Mouse (Mus musculus) kidney, adult 2 months (tissue): ENCODE data around the gene Mill2. TPM values are rescaled to one million over a fixed set of nuclear protein-coding genes. Genes with fewer than 3 reads are reported as not detected.
A peak's percentile ranks its signal among the peaks of the same experiment; 100 is the strongest.
"Not testable (repeated sequence)": the region's sequence is repeated elsewhere in the genome, so short reads cannot be mapped to it uniquely, and the experiment has no call there.

Experiments used
- DNase-seq: peaks from one replicate; pipeline ENCODE4 v3.0.0; 2021
- H3K27ac ChIP-seq: fragments of 200-500 bp; 2 replicates; pipeline ENCODE4 v1.5.1; 2012; ENCODE audit warnings: low read depth, low read length, control low read depth, inconsistent platforms; ENCODE audit not compliant: insufficient read depth
- H3K27me3 ChIP-seq: fragments of 200-500 bp; replicated peaks from 2 replicates; pipeline ENCODE4 v1.6.1; 2012; ENCODE audit warnings: mild to moderate bottlenecking, moderate library complexity, low read length, inconsistent platforms; ENCODE audit not compliant: control insufficient read depth, insufficient read depth
- H3K36me3 ChIP-seq: fragments of 200-500 bp; 2 replicates; pipeline ENCODE4 v1.6.1; 2012; ENCODE audit warnings: mild to moderate bottlenecking, moderate library complexity, low read length, inconsistent platforms; ENCODE audit not compliant: control insufficient read depth, insufficient read depth
- H3K4me1 ChIP-seq: fragments of 200-500 bp; 2 replicates; pipeline ENCODE4 v1.6.1; 2011; ENCODE audit warnings: low read length; ENCODE audit not compliant: control insufficient read depth, insufficient read depth
- H3K4me3 ChIP-seq: fragments of 200-500 bp; 2 replicates; pipeline ENCODE4 v1.5.1; 2011; ENCODE audit warnings: mild to moderate bottlenecking, low read depth, low read length, control low read depth; ENCODE audit not compliant: insufficient read depth
- CTCF ChIP-seq: fragments of 200-500 bp; conservative IDR thresholded peaks from 2 replicates; pipeline ENCODE4 v1.5.1; 2011; ENCODE audit warnings: low read depth, mild to moderate bottlenecking, control low read depth, low read length, moderate library complexity, mixed read lengths; ENCODE audit not compliant: insufficient read depth, insufficient read length
- POLR2A ChIP-seq: fragments of 200-500 bp; IDR thresholded peaks from one replicate; pipeline ENCODE4 v1.6.1; 2011; ENCODE audit warnings: low read depth, low read length, control low read depth
- WGBS: fragments of 180-500 bp; shearing (Covaris S2); methylation state at CpG from one replicate; pipeline ENCODE4 v1.1.7; 2018; 5-methylcytosine and 5-hydroxymethylcytosine counted together
- polyA plus RNA-seq: library from polyadenylated mRNA; depleted of rRNA; stranded (reverse); fragments of >200 nt; gene quantifications from 2 replicates; pipeline ENCODE4 v1.2.3, GENCODE M21; 2012

The Mill2 gene
- polyA plus RNA-seq, 1 experiment = 4.8 TPM

DNA sequence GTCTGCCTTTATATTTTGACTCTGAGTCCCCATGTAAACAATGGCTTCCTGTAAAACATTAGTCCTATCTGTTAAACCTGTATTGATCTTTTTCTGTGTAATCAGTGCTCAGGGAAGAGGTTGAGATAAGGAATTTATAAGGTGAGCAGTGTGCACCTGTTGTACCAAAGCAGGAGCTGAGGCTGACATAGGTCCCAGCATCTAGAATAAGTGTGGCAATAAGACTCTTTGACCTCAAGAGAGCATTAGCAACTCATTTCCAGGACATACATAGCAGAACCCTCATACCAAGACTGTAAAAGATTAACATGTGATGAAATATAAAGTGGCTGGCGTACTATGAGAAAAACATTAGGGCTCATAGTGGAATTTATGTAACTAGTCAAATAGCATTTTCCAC lies 8.6 kb downstream of the Mill2 start:
- 64% methylated on average over 1 of the region's 1 CpGs for WGBS
- no peak for TF ChIP-seq CTCF
- TF ChIP-seq POLR2A = no peak
- Histone ChIP-seq H3K4me1 (no peaks in the 10 kb centered on the region), H3K27me3 (no peaks in the 10 kb centered on the region), H3K4me3 (no peak overlapping the region), H3K27ac (no peak overlapping the region), H3K36me3 (no peaks in the 10 kb centered on the region)
- DNase-seq = no peak

DNA sequence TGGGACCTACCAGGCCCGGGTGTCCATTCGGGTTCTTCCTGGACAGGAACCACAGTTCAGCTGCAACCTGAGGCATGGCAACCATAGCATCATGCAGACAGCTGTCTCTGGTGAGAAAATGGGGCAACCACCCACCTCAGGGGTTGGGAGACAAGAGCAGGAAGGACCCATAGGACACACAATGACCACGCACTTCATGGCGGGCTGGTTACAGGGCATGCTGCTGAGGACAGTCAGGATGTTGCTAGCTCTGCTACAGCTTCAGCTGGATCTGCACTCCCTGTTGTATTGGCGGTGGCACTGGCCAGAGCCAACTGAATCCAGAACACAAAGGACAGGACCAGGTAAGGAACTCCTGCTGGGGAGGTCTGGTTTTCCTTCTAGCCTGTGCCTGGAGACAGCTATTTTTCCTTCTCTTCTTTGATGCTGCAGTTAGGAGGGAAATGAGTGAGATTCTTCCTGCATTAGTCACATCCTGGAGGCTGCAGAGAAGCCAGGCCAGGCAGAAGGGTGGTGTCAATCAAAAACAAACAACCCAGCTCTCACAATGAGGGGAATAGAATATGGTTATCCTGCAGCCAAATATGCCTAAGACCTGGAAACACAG lies 18.6 kb downstream of the Mill2 start:
- Histone ChIP-seq H3K4me1 (no peaks in the 10 kb centered on the region), H3K36me3 (no peaks in the 10 kb centered on the region), H3K4me3 (no peak overlapping the region), H3K27me3 (no peaks in the 10 kb centered on the region), H3K27ac (no peak overlapping the region; the same call in 1 of the 2 replicates)
- TF ChIP-seq CTCF (no peak), POLR2A (no peak)
- peak; percentile 66 for DNase-seq
- 77% methylated on average over 5 of the region's 5 CpGs for WGBS

DNA sequence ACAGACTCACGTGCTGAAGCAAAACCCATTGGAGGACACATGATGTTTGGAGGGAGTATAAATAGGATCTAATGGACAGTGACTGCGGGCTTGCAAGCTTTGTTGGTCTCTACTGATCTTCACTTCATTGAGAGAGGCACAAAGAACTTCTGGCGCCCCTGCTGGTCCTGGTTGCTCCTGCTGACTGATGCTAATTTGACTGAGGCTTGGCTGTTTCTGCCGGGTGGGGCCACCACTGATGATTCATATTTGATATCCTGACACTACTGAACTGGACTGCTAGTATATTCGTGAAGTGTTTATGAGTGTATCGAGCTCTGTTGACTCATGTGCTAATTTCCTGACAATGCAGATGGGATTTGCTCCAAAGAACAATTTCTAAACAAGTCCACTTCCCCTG lies 23.0 kb downstream of the Mill2 start:
- Histone ChIP-seq H3K4me3 (no peak overlapping the region), H3K36me3 (no peaks in the 10 kb centered on the region), H3K27me3 (no peaks in the 10 kb centered on the region), H3K4me1 (no peaks in the 10 kb centered on the region), H3K27ac (no peak overlapping the region)
- no peak for DNase-seq
- WGBS = 79% methylated on average over 6 of the region's 6 CpGs
- TF ChIP-seq POLR2A (no peak), CTCF (no peak)

DNA sequence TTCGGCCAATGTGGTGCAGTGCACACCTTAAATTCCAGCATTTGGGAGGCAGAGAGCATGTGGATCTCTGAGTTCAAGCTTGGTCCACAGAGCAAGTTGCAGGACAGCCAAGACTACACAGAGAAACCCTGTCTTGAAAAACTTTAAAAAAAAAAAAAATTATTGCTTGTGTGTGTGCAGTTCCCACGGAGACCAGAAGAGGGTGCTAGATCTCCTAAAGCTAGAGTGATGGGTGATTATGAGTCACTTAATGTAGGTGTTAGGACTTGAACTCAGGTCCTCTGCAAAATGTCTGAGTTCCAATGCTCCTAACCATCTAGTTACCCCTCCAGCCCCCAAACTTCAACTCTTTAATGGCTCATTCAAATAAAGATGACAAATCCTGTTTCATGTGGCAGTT lies 28.7 kb downstream of the Mill2 start:
- WGBS = 86% methylated on average over 2 of the region's 2 CpGs
- no peak for DNase-seq
- H3K36me3 ChIP-seq = no peaks in the 10 kb centered on the region
- no peaks in the 10 kb centered on the region for H3K27me3 ChIP-seq
- H3K27ac ChIP-seq = no peak overlapping the region
- no peaks in the 10 kb centered on the region for H3K4me1 ChIP-seq
- TF ChIP-seq CTCF (no peak), POLR2A (no peak)
- no peak overlapping the region for H3K4me3 ChIP-seq

DNA sequence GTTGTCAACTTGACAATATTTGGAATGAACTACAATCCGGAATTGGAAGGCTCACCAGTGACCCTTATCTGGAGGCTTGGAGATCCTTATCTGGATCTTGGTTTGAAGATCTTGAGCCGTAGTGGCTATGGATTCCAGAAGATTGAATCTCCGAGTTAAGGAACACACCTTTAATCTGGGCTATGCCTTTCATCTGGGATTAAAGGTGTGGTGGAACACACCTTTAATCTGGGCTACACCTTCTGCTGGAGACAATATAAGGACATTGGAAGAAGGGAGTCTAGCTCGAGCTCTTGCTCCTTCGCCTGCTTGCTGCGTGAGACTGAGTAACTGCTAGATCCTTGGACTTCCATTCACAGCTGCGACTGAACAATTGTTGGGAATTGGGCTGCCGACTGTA lies 31.3 kb downstream of the Mill2 start, which contains the start of gene Pglyrp1:
TSS of gene Pglyrp1 (plus strand) at position 301 of the 400 bp plus-strand sequence.
- 82% methylated on average over 1 of the region's 8 CpGs for WGBS
- H3K4me3 ChIP-seq, H3K36me3 ChIP-seq, DNase-seq, H3K4me1 ChIP-seq, H3K27ac ChIP-seq, H3K27me3 ChIP-seq: not testable (repeated sequence)

DNA sequence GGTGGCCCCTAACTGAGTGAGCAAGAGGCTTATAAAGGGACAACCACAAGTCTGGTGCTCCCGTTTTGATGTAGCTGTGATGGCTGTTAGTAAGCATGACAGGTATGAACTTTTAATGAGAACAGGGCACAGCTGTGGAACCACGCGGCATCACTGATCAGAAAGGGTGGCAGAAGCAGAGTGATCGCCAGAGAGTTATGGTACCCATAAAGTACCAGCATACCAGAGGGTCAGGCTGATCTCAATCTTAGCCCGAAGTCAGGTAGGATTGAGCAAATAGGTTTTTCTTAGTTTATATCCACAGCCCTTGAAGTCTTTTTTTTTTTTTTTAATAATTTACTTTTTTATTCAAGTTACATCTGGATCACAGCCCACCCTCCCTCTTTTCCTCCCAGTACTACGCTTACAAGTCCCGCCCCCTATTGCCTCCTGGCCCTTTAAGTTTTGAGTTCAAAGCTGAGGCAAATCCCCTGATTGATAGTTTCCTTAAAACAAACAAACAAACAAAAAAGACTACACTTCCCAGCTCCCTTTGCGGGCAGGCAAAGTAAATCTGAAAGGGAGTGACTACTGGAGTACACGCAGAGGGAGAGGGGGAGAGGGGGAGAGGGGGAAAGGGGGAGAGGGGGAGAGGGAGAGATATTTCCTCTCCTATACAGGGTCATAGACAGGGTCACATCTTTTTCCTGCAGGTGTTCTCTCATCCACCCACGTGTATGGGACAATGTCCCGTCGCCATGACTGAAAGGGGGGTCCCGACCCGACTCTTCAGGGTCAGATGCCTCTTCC lies 32.4 kb downstream of the Mill2 start:
- TF ChIP-seq POLR2A = no peak
- TF ChIP-seq CTCF = no peak
- DNase-seq = peak; percentile 33
- no peaks in the 10 kb centered on the region for H3K4me1 ChIP-seq
- H3K27ac ChIP-seq = no peak overlapping the region
- no peaks in the 10 kb centered on the region for H3K36me3 ChIP-seq
- H3K4me3 ChIP-seq = peak overlapping the region; percentile 48
- 13% methylated on average over 14 of the region's 14 CpGs for WGBS
- no peaks in the 10 kb centered on the region for H3K27me3 ChIP-seq

DNA sequence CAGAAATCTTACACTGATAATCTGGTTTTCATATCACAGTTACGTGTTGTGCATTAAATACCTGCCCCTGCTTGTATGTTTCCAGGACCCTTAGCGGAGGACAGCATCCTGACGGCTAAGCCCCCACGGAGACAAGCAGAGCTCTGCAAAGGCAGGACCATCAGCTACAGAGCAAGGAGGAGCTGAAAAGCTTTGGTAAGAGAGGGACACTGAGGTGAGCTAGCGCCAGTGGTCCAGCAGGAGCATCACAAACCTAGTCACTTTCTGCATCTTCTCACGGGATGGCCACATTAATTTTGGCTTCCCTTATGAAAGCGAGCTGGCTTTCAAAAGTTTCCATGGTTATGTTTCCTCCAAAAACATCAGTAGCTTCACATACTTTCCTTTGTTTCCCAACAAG lies 33.0 kb downstream of the Mill2 start:
- Histone ChIP-seq H3K4me1 (no peaks in the 10 kb centered on the region), H3K4me3 (peak overlapping the region; percentile 48), H3K36me3 (no peaks in the 10 kb centered on the region), H3K27ac (no peak overlapping the region), H3K27me3 (no peaks in the 10 kb centered on the region)
- no peak for TF ChIP-seq POLR2A
- TF ChIP-seq CTCF = no peak
- 3% methylated on average over 7 of the region's 7 CpGs for WGBS
- DNase-seq = no peak
